Mouse (Mus musculus): ENCODE results near the gene Smarcc2.
"Not testable (repeated sequence)": the region's sequence is repeated elsewhere in the genome, so short reads cannot be mapped to it uniquely, and the experiment has no call there.

The Smarcc2 gene

GRCm38 (mm10) chr10:128492633-128493311, 33.7 kb downstream of the Smarcc2 start:
- DNase-seq (ENCODE audit: extremely low read depth, low read depth, low spot score), result no peak

- DNase-seq (ENCODE audit: extremely low read depth, low read depth, low spot score), result no peak
These were observed 34.3 kb downstream of the Smarcc2 start for GRCm38 (mm10) chr10:128493319-128493694.

GRCm38 (mm10) chr10:128493695-128494666, 34.9 kb downstream of the Smarcc2 start, which contains the start of gene Myl6:
Gene Myl6 (minus strand): TSS chr10:128494145.
- DNase-seq (ENCODE audit: extremely low read depth, low read depth, low spot score), result peak; percentile 76

- DNase-seq (ENCODE audit: extremely low read depth, low read depth, low spot score), result no peak
These were observed 35.7 kb downstream of the Smarcc2 start for GRCm38 (mm10) chr10:128494667-128495245.

- no peak for DNase-seq (ENCODE audit: extremely low read depth, low read depth, low spot score)
These were observed 36.2 kb downstream of the Smarcc2 start for GRCm38 (mm10) chr10:128495270-128495669.

GRCm38 (mm10) chr10:128495903-128496302, 36.9 kb downstream of the Smarcc2 start:
- no peak for DNase-seq (ENCODE audit: extremely low read depth, low read depth, low spot score)

GRCm38 (mm10) chr10:128496509-128497077, 37.5 kb downstream of the Smarcc2 start:
- no peak for DNase-seq (ENCODE audit: extremely low read depth, low read depth, low spot score)

GRCm38 (mm10) chr10:128497134-128497737, 38.2 kb downstream of the Smarcc2 start:
- DNase-seq (ENCODE audit: extremely low read depth, low read depth, low spot score), result no peak

- DNase-seq (ENCODE audit: extremely low read depth, low read depth, low spot score), result peak; percentile 45
These were observed 39.5 kb downstream of the Smarcc2 start, which contains the start of gene Myl6b for GRCm38 (mm10) chr10:128498590-128498989. Gene Myl6b (minus strand): TSS chr10:128498685.

- DNase-seq (ENCODE audit: extremely low read depth, low read depth, low spot score), result no peak
These were observed 40.1 kb downstream of the Smarcc2 start for GRCm38 (mm10) chr10:128499116-128499671.

GRCm38 (mm10) chr10:128502341-128502740, 43.3 kb downstream of the Smarcc2 start:
- no peak for DNase-seq (ENCODE audit: extremely low read depth, low read depth, low spot score)

GRCm38 (mm10) chr10:128503532-128503931, 44.5 kb downstream of the Smarcc2 start:
- no peak for DNase-seq (ENCODE audit: extremely low read depth, low read depth, low spot score)

GRCm38 (mm10) chr10:128504012-128504411, 45.0 kb downstream of the Smarcc2 start:
- DNase-seq (ENCODE audit: extremely low read depth, low read depth, low spot score), result no peak

- DNase-seq (ENCODE audit: extremely low read depth, low read depth, low spot score), result no peak
These were observed 45.8 kb downstream of the Smarcc2 start for GRCm38 (mm10) chr10:128504641-128505370.

GRCm38 (mm10) chr10:128505371-128505667, 46.3 kb downstream of the Smarcc2 start:
- not testable (repeated sequence) for DNase-seq (ENCODE audit: extremely low read depth, low read depth, low spot score)

- DNase-seq (ENCODE audit: extremely low read depth, low read depth, low spot score), result no peak
These were observed 46.9 kb downstream of the Smarcc2 start for GRCm38 (mm10) chr10:128505974-128506373.

- no peak for DNase-seq (ENCODE audit: extremely low read depth, low read depth, low spot score)
These were observed 49.2 kb downstream of the Smarcc2 start for GRCm38 (mm10) chr10:128508260-128508659.

- no peak for DNase-seq (ENCODE audit: extremely low read depth, low read depth, low spot score)
These were observed 50.2 kb downstream of the Smarcc2 start for GRCm38 (mm10) chr10:128509203-128509602.

- no peak for DNase-seq (ENCODE audit: extremely low read depth, low read depth, low spot score)
These were observed 50.8 kb downstream of the Smarcc2 start for GRCm38 (mm10) chr10:128509831-128510230.

- no peak for DNase-seq (ENCODE audit: extremely low read depth, low read depth, low spot score)
These were observed 51.3 kb downstream of the Smarcc2 start for GRCm38 (mm10) chr10:128510301-128510700.

Data from fat pad, adult 2 months (tissue).